Mouse (Mus musculus) intestine, embryonic 15.5 days (tissue): ENCODE data around the gene Dyx1c1. TPM values are rescaled to one million over a fixed set of nuclear protein-coding genes. Genes with fewer than 3 reads are reported as not detected.

Source experiments
- ATAC-seq: fragments of 200-750 bp; cut with Nextera tagmentation; 2 replicates; pipeline ENCODE4 v1.8.0; 2017; ENCODE audit warnings: moderate TSS enrichment, moderate library complexity
- H3K27ac ChIP-seq: fragments of 300-500 bp; sonication (generic); 2 replicates; pipeline ENCODE4 v1.5.1; 2015; ENCODE audit warnings: mild to moderate bottlenecking, inconsistent platforms
- H3K27me3 ChIP-seq: fragments of 300-500 bp; sonication (generic); replicated peaks from 2 replicates; pipeline ENCODE4 v1.6.1; 2015; ENCODE audit warnings: inconsistent platforms
- H3K36me3 ChIP-seq: fragments of 300-500 bp; sonication (generic); 2 replicates; pipeline ENCODE4 v1.6.1; 2015; ENCODE audit warnings: inconsistent platforms
- H3K4me1 ChIP-seq: fragments of 300-500 bp; sonication (generic); replicated peaks from 2 replicates; pipeline ENCODE4 v1.6.1; 2015; ENCODE audit warnings: inconsistent platforms
- H3K4me2 ChIP-seq: fragments of 300-500 bp; sonication (generic); replicated peaks from 2 replicates; pipeline ENCODE4 v1.6.1; 2015; ENCODE audit warnings: mild to moderate bottlenecking, inconsistent platforms
- H3K4me3 ChIP-seq: fragments of 300-500 bp; sonication (generic); replicated peaks from 2 replicates; pipeline ENCODE4 v1.5.1; 2015; ENCODE audit warnings: inconsistent platforms
- H3K9ac ChIP-seq: fragments of 300-500 bp; sonication (generic); 2 replicates; pipeline ENCODE4 v1.6.1; 2015; ENCODE audit warnings: inconsistent platforms
- H3K9me3 ChIP-seq: fragments of 300-500 bp; sonication (generic); 2 replicates; pipeline ENCODE4 v1.6.1; 2016; ENCODE audit warnings: inconsistent platforms
- WGBS: fragments of 180-500 bp; shearing (Covaris S2); methylation state at CpG from one replicate; pipeline ENCODE4 v1.1.7; 2015; 5-methylcytosine and 5-hydroxymethylcytosine counted together
- polyA plus RNA-seq: library from polyadenylated mRNA; unstranded; fragments of >200 nt; fragmentation: Nextera tagmentation; extraction: Ambion mirVana; gene quantifications from 2 replicates; pipeline ENCODE4 v1.2.1, GENCODE M21; 2015

Gene Dyx1c1
- 0.73 and 0.86 TPM in 2 replicates for polyA plus RNA-seq

DNA sequence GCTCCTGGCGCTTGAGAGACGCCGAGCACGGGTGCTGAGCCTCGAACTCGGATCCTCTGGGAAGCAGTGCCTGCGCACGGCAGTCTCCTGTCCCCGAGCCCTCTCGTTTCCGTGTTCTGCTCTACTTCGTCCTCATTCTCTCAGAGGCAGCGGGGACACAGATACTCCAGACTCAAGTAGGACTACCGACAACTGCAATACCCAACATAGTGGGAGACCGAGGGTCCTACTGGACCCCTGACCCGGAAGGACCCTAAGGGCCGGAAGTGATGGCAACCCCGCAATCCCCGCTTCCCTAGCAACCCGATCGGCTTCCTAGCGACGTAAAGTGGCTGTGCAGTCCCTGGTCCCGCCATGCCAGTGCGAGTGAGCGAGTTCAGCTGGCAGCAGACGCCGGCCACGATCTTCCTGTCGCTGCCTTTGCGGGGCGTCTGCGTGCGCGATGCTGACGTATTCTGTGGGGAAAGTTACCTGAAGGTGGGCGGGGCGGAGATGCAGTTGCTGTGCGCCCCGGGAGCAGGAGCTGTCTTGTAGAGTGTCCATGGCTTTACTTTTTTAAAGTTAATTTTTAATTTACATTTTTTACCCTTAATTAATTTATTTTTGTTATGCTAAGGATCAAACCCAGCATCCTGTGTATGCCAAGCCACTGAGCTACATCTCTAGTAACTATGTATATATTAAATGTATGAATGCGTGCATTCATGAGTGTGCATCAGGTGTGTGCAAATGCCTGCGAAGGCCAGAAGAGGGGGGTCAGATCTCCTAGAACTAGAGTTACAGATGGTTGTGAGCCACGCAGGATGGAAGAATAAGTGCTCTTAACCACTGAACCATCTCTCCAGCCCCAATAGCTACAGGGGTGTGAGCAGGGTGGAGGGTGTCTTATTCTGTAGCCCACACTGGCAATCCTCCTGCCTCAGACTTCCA is at the start of gene Dyx1c1, which contains the start of gene Gm44503:
Gene Dyx1c1, plus strand, starts transcription at position 265 of the 930 bp plus-strand sequence.
Gene Gm44503, plus strand, starts transcription at position 332 of the 930 bp plus-strand sequence.
- Histone ChIP-seq H3K27ac (peak within 1 kb of the TSS; percentile 14; the same call in 1 of the 2 replicates), H3K27me3 (no peaks in the 10 kb centered on the region), H3K36me3 (no peaks in the 10 kb centered on the region), H3K4me1 (0 out of 2 replicates have a peak, but pooled peaks cover 5% of the 10 kb centered on the region), H3K4me3 (peak within 1 kb of the TSS; percentile 73), H3K9me3 (no peaks in the 10 kb centered on the region), H3K9ac (peak within 1 kb of the TSS; percentile 61), H3K4me2 (peak within 1 kb of the TSS; percentile 77)
- under 1% methylated on average over 43 of the region's 43 CpGs for WGBS
- ATAC-seq = peak; percentile 93

- no peaks in the 10 kb centered on the region for H3K27me3 ChIP-seq
- H3K4me2 ChIP-seq = no peak overlapping the region
- H3K9me3 ChIP-seq = no peaks in the 10 kb centered on the region
- WGBS = 88% methylated on average over 2 of the region's 2 CpGs
- H3K27ac ChIP-seq = no peak overlapping the region
- no peaks in the 10 kb centered on the region for H3K36me3 ChIP-seq
- no peaks in the 10 kb centered on the region for H3K4me1 ChIP-seq
- no peak overlapping the region for H3K9ac ChIP-seq
- no peak for ATAC-seq
- H3K4me3 ChIP-seq = no peak overlapping the region
These were observed 47.2 kb upstream of the Dyx1c1 start for GRCm38 (mm10) chr9:72911381-72911780.

GRCm38 (mm10) chr9:72913551-72913950 is 45.0 kb upstream of the Dyx1c1 start:
- 57% methylated on average over 6 of the region's 6 CpGs for whole genome bisulfite sequencing
- no peak overlapping the region for H3K4me3 ChIP-seq
- no peaks in the 10 kb centered on the region for H3K9me3 ChIP-seq
- no peak for ATAC-seq
- no peak overlapping the region for H3K9ac ChIP-seq
- H3K27ac ChIP-seq = no peak overlapping the region
- H3K4me1 ChIP-seq = no peaks in the 10 kb centered on the region
- H3K36me3 ChIP-seq = no peaks in the 10 kb centered on the region
- H3K27me3 ChIP-seq = no peaks in the 10 kb centered on the region
- H3K4me2 ChIP-seq = no peak overlapping the region

- no peak for ATAC-seq
- Histone ChIP-seq H3K9me3 (no peaks in the 10 kb centered on the region), H3K27ac (no peak overlapping the region), H3K4me1 (no peaks in the 10 kb centered on the region), H3K4me3 (no peak overlapping the region), H3K27me3 (no peaks in the 10 kb centered on the region), H3K4me2 (no peak overlapping the region), H3K36me3 (no peaks in the 10 kb centered on the region), H3K9ac (no peak overlapping the region)
- 71% methylated on average over 7 of the region's 7 CpGs for WGBS
These were observed 42.9 kb upstream of the Dyx1c1 start for GRCm38 (mm10) chr9:72915728-72916127.

DNA sequence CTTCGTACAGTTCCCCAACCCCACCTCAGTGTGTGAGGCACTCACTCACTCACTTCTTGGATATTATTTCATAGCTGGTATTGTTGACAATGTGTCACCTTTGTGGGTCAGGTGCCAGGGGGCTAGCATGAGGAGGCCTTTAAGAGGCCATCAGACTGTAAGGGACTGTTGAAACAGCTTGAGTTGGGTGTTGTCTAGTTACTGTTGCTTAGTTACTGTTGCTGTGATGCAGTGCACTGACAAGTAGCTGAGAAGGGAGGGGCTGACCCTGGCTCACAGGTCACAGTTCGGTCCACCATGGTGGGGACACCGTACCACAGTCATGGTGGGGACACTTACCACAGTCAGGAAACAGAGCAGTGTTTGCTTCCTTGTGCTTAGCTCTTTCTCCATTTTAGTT is 35.5 kb upstream of the Dyx1c1 start:
- ATAC-seq = no peak
- no peak overlapping the region for H3K9ac ChIP-seq
- WGBS = 87% methylated on average over 3 of the region's 3 CpGs
- no peak overlapping the region for H3K4me2 ChIP-seq
- H3K27ac ChIP-seq = no peak overlapping the region
- H3K4me1 ChIP-seq = peaks cover 7% of the 10 kb centered on the region; the same call in 1 of the 2 replicates
- no peaks in the 10 kb centered on the region for H3K36me3 ChIP-seq
- peaks cover 5% of the 10 kb centered on the region; the same call in 1 of the 2 replicates for H3K27me3 ChIP-seq
- no peaks in the 10 kb centered on the region for H3K9me3 ChIP-seq
- H3K4me3 ChIP-seq = no peak overlapping the region

DNA sequence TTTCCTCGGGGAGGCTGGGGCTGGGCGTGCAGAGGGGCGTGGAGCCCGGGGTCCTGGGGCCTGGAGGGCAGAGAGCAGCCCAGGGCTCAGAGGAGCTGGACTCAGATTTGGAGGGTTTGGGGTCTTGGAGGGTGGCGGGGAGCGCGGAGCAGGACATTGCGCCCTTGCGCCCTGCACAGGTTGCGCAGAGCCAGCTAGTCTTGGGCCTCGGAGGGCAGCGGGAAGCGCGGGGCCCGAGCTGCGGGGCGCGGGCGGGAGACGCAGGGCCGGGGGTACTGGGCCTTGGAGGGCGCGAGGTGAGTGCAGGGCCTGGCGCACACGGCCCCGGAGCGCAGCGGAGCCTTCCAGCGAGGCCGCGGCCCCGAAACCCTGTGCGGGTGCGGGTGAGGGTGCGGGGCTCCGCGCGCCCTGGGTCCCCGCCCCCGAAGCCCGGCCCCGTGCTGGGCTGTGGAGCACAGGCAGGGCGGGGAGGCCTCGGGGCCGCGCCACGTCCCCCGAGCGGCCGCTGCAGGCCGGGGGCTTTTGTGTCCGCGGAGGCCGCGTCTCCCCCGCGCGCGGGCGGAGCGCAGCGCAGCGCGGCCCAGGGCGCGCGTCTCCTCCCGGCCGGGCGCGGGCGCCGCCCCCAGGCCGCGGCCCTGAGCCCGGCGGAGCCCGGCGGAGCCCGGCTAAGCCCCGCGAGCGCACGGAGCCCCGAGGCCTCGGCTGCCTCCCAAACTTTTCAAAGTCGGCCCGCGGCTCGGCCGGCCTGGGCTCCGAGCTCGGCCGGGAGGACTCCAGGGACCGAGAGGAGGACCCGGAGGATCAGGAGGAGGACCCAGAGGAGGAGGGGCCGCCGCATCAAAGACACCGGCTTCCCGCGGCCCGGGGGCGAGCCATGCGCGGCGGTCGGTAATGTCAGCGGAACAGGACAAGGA is 33.3 kb upstream of the Dyx1c1 start, which contains the start of gene Pygo1:
Gene Pygo1, plus strand, starts transcription at position 625 of the 914 bp plus-strand sequence.
- peaks cover 7% of the 10 kb centered on the region; the same call in 1 of the 2 replicates for H3K4me1 ChIP-seq
- peak within 1 kb of the TSS; percentile 88 for H3K9ac ChIP-seq
- WGBS = under 1% methylated on average over 76 of the region's 108 CpGs
- H3K27ac ChIP-seq = peak within 1 kb of the TSS; percentile 89
- H3K4me2 ChIP-seq = peak within 1 kb of the TSS; percentile 94
- peaks cover 5% of the 10 kb centered on the region; the same call in 1 of the 2 replicates for H3K27me3 ChIP-seq
- no peaks in the 10 kb centered on the region for H3K9me3 ChIP-seq
- peak within 1 kb of the TSS; percentile 79 for H3K4me3 ChIP-seq
- no peaks in the 10 kb centered on the region for H3K36me3 ChIP-seq
- peak; percentile 94 for ATAC-seq

DNA sequence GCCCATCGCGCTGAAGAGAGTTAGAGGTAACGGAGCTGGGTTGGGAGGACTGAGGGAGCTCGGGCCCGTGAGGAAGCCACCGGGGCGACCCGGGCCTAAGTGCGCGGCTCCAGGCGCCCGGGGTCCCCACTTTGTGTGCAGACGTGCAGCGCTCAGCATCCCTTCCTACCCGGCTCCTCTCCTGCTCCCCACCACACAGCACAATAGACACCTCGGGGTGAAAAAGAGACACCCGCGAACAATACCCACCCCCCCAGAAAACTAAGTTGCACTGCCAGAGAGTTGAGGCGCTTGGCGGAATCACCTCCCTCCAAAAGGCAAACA is 32.7 kb upstream of the Dyx1c1 start:
- Histone ChIP-seq H3K4me3 (peak overlapping the region; percentile 79), H3K27me3 (peaks cover 5% of the 10 kb centered on the region; the same call in 1 of the 2 replicates)
- 2% methylated on average over 20 of the region's 20 CpGs for WGBS

GRCm38 (mm10) chr9:72931166-72931790 is 27.3 kb upstream of the Dyx1c1 start:
- H3K9ac ChIP-seq = no peak overlapping the region
- no peak overlapping the region for H3K4me3 ChIP-seq
- no peaks in the 10 kb centered on the region for H3K36me3 ChIP-seq
- no peaks in the 10 kb centered on the region for H3K27me3 ChIP-seq
- no peak overlapping the region for H3K27ac ChIP-seq
- ATAC-seq = no peak
- 0 out of 2 replicates have a peak, but pooled peaks cover 3% of the 10 kb centered on the region for H3K4me1 ChIP-seq
- WGBS = 79% methylated on average over 13 of the region's 13 CpGs
- no peaks in the 10 kb centered on the region for H3K9me3 ChIP-seq
- no peak overlapping the region for H3K4me2 ChIP-seq

More for the DNA sequence above, 32.7 kb upstream of the Dyx1c1 start:
- ATAC-seq = no peak; the same call in 1 of the 2 replicates
- peak overlapping the region; percentile 94 for H3K4me2 ChIP-seq
- H3K9ac ChIP-seq = peak overlapping the region; percentile 88
- H3K36me3 ChIP-seq = no peaks in the 10 kb centered on the region
- H3K27ac ChIP-seq = peak overlapping the region; percentile 89
- H3K9me3 ChIP-seq = no peaks in the 10 kb centered on the region
- peaks cover 7% of the 10 kb centered on the region; the same call in 1 of the 2 replicates for H3K4me1 ChIP-seq

GRCm38 (mm10) chr9:72935309-72935708 is 23.3 kb upstream of the Dyx1c1 start:
- Histone ChIP-seq H3K36me3 (no peaks in the 10 kb centered on the region), H3K4me1 (no peaks in the 10 kb centered on the region), H3K27me3 (no peaks in the 10 kb centered on the region), H3K9me3 (no peaks in the 10 kb centered on the region), H3K4me2 (no peak overlapping the region), H3K27ac (no peak overlapping the region), H3K4me3 (no peak overlapping the region), H3K9ac (no peak overlapping the region)
- WGBS = 91% methylated on average over 4 of the region's 4 CpGs
- ATAC-seq = no peak

DNA sequence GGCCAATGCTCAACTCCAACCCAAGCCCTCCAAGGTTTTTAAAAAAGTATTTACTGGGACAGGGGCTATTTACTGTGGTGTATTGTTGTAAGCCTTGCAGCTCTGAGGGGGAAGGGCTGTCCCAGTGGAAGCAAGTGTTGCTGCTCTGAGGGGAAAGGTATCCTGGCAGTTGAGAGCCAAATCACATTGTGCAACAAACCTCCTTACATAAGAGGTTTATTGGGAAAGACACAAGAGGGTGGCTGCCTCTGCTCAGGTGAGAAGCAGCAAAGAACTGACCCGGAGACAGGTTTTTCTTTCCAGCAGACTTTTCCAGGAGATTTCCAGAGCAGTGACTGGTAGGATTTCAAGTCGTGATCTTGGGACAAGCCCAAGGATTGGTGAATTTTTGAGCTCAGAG is 22.3 kb upstream of the Dyx1c1 start:
- no peak overlapping the region for H3K4me2 ChIP-seq
- no peaks in the 10 kb centered on the region for H3K9me3 ChIP-seq
- H3K4me1 ChIP-seq = no peaks in the 10 kb centered on the region
- no peak overlapping the region for H3K27ac ChIP-seq
- H3K4me3 ChIP-seq = no peak overlapping the region
- ATAC-seq = no peak
- no peaks in the 10 kb centered on the region for H3K27me3 ChIP-seq
- H3K9ac ChIP-seq = no peak overlapping the region
- 81% methylated on average over 2 of the region's 2 CpGs for WGBS
- no peaks in the 10 kb centered on the region for H3K36me3 ChIP-seq

DNA sequence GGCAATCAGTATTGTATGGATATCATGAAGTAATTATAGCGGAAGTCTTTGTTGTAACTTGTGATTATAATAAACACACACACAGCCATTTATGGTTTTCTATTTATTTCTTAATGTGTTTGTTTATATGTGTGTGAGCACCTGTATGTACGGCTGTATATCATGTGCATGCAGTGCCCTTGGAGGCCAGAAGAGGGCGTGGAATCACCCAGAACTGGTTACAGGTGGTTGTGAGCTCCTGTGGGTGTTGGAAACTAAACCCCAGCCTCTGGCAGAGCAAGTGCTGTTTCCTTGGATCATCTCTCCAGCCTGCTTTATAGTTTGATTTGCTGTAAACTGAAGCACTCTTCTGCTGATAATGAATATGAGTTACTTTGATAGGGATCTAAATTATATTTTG is 15.2 kb upstream of the Dyx1c1 start:
- no peak for ATAC-seq
- Histone ChIP-seq H3K9ac (no peak overlapping the region), H3K36me3 (0 out of 2 replicates have a peak, but pooled peaks cover 5% of the 10 kb centered on the region), H3K4me1 (no peaks in the 10 kb centered on the region), H3K4me2 (no peak overlapping the region), H3K27me3 (no peaks in the 10 kb centered on the region), H3K27ac (no peak overlapping the region), H3K4me3 (no peak overlapping the region), H3K9me3 (no peaks in the 10 kb centered on the region)
- 49% methylated on average over 3 of the region's 3 CpGs for WGBS
